ENCODE assay signal across 10 mouse cellular contexts in genomic region chr12:89813718-89814117, GRCm38 (mm10).
DNase-seq lines count a peak whose midpoint lies in the region; ATAC-seq and TF ChIP-seq lines count a peak whose summit lies in the region.
"Had no signal": no experiment of that assay in that cellular context is flagged by ENCODE, and none has a peak within 500 bp of the region (broad histone marks: within the 10 kb centered on the region; RNA-seq: fewer than 3 reads in every experiment).

No protein-coding gene starts in this region.

- 0 out of 2 replicates have a peak, but pooled peaks cover 2% of the 10 kb centered on the region for H3K4me1 ChIP-seq in lung, embryonic 14.5 days (ENCODE audit: insufficient read depth)
- H3K4me1 ChIP-seq in hindbrain, embryonic 16.5 days (ENCODE audit: control insufficient read depth, insufficient read depth, low read depth, low read length), result peaks cover 12% of the 10 kb centered on the region
- peaks cover 44% of the 10 kb centered on the region for H3K4me1 ChIP-seq in neural tube, embryonic 15.5 days

- peak; percentile 29 to 42 for DNase-seq in cerebellum, postnatal 25 days
- DNase-seq in cerebellum, adult 9-10 months, result no peak
- no peak for DNase-seq in lung, embryonic 14.5 days
- no peak for DNase-seq in lung, postnatal 4 days
- DNase-seq in frontal cortex, adult 2 months (ENCODE audit: extremely low spot score in 1 of 2, low spot score in 1 of 2), result no peak
- DNase-seq in right cerebral cortex, adult 2 months (ENCODE audit: low spot score in 2 of 2), result no peak
- DNase-seq: B cell, adult 2 months had no signal

- WGBS in lung, embryonic 14.5 days, result 69% methylated on average over 5 of the region's 5 CpGs
- 55% methylated on average over 5 of the region's 5 CpGs for WGBS in hindbrain, embryonic 16.5 days
- 63% methylated on average over 5 of the region's 5 CpGs for WGBS in neural tube, embryonic 15.5 days

- no peak overlapping the region for H3K27ac ChIP-seq in lung, embryonic 14.5 days (ENCODE audit: low read depth)
- H3K27ac ChIP-seq in hindbrain, embryonic 16.5 days (ENCODE audit: low read depth, low read length), result no peak overlapping the region
- peak overlapping the region; percentile 48 for H3K27ac ChIP-seq in neural tube, embryonic 15.5 days (replicated peaks)

- H3K9me3 ChIP-seq in lung, embryonic 14.5 days (ENCODE audit: low read depth, low read length), result no peaks in the 10 kb centered on the region
- H3K9me3 ChIP-seq in hindbrain, embryonic 16.5 days (ENCODE audit: control insufficient read depth, low read length), result no peaks in the 10 kb centered on the region
- no peaks in the 10 kb centered on the region for H3K9me3 ChIP-seq in neural tube, embryonic 15.5 days (replicated peaks)

- no peak for TF ChIP-seq CTCF in lung, embryonic 14.5 days (IDR thresholded peaks at IDR 0.05; ENCODE audit: low read depth)

- peaks cover 4% of the 10 kb centered on the region; the same call in 1 of the 2 replicates for H3K27me3 ChIP-seq in lung, embryonic 14.5 days (ENCODE audit: insufficient read depth, low read length)
- H3K27me3 ChIP-seq in hindbrain, embryonic 16.5 days (replicated peaks; ENCODE audit: control insufficient read depth, insufficient read depth, low read length), result no peaks in the 10 kb centered on the region
- no peaks in the 10 kb centered on the region for H3K27me3 ChIP-seq in neural tube, embryonic 15.5 days (replicated peaks)
- H3K27me3 ChIP-seq: Patski had no signal

- H3K4me3 ChIP-seq in lung, embryonic 14.5 days (ENCODE audit: low read depth, low read length), result peak overlapping the region; percentile 41
- H3K4me3 ChIP-seq in hindbrain, embryonic 16.5 days (ENCODE audit: low read length), result peak overlapping the region; percentile 59
- peak overlapping the region; percentile 55 for H3K4me3 ChIP-seq in neural tube, embryonic 15.5 days (replicated peaks)

- H3K9ac ChIP-seq in lung, embryonic 14.5 days, result no peak overlapping the region
- H3K9ac ChIP-seq in hindbrain, embryonic 16.5 days (ENCODE audit: low read depth, low read length), result peak overlapping the region; percentile 49; the same call in 1 of the 2 replicates
- peak overlapping the region; percentile 62 for H3K9ac ChIP-seq in neural tube, embryonic 15.5 days (replicated peaks)

- H3K36me3 ChIP-seq in lung, embryonic 14.5 days (ENCODE audit: insufficient read depth), result no peaks in the 10 kb centered on the region
- no peaks in the 10 kb centered on the region for H3K36me3 ChIP-seq in hindbrain, embryonic 16.5 days (ENCODE audit: control insufficient read depth, insufficient read depth, low read length)
- no peaks in the 10 kb centered on the region for H3K36me3 ChIP-seq in neural tube, embryonic 15.5 days

- H3K4me2 ChIP-seq in lung, embryonic 14.5 days, result peak overlapping the region; percentile 86
- H3K4me2 ChIP-seq in hindbrain, embryonic 16.5 days (ENCODE audit: low read length), result peak overlapping the region; percentile 94
- peak overlapping the region; percentile 92 for H3K4me2 ChIP-seq in neural tube, embryonic 15.5 days

- ATAC-seq in lung, embryonic 14.5 days (ENCODE audit: insufficient read depth), result no peak
- no peak for ATAC-seq in hindbrain, embryonic 16.5 days
- ATAC-seq in neural tube, embryonic 15.5 days (ENCODE audit: low FRiP score), result no peak
- ATAC-seq: Patski had no signal

Comparison
In these comparisons a context has a peak if more than half of its experiments do, and no peak if none do; other contexts are left out.
1. DNase-seq: peak in cerebellum, postnatal 25 days (2 of 2); none in cerebellum, adult 9-10 months (single experiment), lung, embryonic 14.5 days (single experiment), lung, postnatal 4 days (0 of 2), frontal cortex, adult 2 months (0 of 2) and right cerebral cortex, adult 2 months (0 of 2).
2. Peak in every context shown above with its lines, with median percentiles within 50 percentile points of each other: H3K4me2 ChIP-seq and H3K4me3 ChIP-seq.